Mouse (Mus musculus): ENCODE results near the gene Plpp7.

Plpp7 gene

GRCm38 (mm10) chr2:32104122-32104521, 8.8 kb downstream of the Plpp7 start:
- no peak for DNase-seq (ENCODE audit: low spot score)

DNA sequence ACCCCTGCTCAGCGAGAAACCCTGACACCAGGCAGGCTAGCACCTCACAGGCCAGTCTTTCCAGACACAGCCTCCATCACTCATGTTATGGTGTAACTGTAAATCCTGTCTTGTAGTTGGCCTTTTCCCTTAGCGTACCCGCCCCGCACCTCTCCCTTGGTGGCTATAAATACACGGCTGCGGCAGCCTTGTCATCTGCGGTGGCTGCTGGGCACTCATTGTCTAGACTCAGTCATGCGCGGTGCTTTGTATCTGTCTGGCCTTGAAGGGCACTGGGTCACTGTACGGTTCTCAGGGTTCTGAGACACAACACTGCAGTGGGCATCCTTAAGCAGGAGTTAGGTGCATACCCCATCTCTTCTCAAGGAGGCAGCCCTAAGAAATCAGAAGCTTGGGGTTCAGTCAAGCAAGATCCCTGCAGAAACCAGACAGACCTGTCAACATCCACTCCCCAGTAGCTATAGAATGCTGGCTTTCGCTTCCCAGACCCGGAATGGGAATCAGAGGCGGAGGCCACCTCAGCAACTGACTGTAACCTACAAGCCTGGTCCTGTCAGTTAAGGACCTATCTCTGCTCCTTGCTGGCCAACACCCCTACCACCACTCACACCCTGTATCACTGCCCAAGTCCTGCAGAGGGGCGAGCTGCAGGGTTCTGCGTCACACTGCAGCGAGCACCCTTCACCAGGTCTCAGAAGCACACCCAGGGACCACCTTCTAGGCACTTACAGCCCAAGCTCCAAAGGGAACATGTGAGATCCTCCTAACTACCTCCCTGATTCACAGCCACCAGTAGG, 10.0 kb downstream of the Plpp7 start:
- no peak for DNase-seq (ENCODE audit: low spot score)

- no peak for DNase-seq (ENCODE audit: low spot score)
Measured at GRCm38 (mm10) chr2:32105930-32106329, 10.6 kb downstream of the Plpp7 start.

GRCm38 (mm10) chr2:32111268-32111667, 15.9 kb downstream of the Plpp7 start:
- no peak for DNase-seq (ENCODE audit: low spot score)

GRCm38 (mm10) chr2:32112548-32112947, 17.2 kb downstream of the Plpp7 start:
- DNase-seq (ENCODE audit: low spot score) = no peak

DNA sequence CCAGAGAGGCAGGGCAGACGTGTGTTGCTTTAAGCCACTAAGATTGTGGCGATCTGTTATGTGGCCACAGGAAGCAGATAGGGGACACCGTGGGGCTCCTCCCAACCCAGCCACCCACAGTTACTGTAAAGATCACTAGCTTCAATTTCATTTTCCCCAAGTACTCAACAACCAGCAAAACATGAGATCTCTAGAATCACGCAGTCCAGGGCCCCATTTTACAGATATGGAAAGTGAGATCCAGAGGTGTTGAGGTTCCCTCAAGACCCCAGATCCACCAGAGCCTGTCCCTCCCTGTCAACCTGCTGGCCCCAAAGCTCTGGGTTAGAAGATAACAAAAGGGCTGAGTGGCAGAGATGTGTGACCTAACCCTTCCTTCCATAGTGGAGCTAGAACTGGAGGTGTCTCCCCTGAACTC, 20.5 kb downstream of the Plpp7 start:
- DNase-seq (ENCODE audit: low spot score) = no peak

DNA sequence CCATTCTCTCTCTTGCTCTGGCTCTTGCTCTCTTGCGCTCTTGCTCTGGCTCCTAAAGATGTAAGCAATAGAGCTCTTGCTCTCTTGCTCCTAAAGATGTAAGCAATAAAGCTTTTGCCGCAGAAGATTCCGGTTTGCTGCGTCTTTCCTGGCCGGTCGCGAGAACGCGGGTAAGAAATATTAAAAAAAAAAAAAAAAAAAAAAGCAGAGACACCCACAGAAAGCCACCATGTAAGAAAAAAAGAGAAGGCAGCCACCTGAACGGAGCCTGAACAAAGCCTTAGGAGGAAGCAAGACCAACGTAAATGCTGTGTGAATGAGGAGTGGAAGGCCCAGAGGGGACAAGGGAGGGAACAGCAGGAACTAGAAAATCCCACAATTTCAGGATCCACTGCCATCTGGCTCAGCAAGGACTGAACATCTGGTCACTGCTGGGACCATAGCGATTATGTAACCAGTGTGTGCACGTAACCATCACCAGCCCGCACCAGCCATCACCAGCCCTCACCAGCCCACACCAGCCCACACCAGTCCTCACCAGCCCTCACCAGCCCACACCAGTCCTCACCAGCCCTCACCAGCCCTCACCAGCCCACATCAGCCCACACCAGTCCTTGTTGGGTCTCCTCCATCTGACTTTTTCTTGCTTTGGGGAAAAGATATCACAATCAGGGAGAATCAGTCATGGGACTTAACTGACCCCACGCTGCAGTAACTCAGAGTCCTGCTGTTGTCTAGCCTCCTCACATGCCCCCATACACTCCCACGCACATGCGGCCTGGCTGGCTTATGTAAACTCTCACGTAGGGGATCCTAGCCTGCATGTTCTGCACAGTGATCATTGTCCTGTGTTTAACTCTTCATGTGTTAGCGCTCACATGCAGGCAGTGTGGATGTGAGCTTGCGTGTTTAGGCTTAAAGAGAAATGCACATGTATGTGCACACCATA, 24.7 kb downstream of the Plpp7 start:
- peak; percentile 53 for DNase-seq (ENCODE audit: low spot score)

- DNase-seq (ENCODE audit: low spot score) = peak; percentile 49
Measured at GRCm38 (mm10) chr2:32121150-32121549, 25.8 kb downstream of the Plpp7 start.

DNA sequence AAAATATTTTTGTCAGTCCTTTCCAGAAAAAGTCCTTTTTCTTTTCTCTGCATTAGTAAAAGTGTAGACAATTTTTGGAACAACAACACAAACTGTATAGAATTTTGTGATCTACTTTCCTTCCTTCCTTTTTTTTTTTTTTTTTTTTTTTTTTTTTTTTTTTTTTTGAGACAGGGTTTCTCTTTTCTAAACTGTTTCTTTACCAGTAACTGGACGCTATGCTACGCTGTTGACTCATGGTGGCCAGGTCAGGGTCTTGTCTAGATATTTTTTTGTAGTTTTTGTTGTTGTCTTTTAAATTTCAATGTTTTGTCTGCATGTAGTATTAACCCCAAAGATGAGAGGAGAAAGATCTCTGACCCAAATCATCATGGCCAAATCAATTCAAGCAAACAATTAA, 26.5 kb downstream of the Plpp7 start:
- DNase-seq (ENCODE audit: low spot score) = no peak

DNA sequence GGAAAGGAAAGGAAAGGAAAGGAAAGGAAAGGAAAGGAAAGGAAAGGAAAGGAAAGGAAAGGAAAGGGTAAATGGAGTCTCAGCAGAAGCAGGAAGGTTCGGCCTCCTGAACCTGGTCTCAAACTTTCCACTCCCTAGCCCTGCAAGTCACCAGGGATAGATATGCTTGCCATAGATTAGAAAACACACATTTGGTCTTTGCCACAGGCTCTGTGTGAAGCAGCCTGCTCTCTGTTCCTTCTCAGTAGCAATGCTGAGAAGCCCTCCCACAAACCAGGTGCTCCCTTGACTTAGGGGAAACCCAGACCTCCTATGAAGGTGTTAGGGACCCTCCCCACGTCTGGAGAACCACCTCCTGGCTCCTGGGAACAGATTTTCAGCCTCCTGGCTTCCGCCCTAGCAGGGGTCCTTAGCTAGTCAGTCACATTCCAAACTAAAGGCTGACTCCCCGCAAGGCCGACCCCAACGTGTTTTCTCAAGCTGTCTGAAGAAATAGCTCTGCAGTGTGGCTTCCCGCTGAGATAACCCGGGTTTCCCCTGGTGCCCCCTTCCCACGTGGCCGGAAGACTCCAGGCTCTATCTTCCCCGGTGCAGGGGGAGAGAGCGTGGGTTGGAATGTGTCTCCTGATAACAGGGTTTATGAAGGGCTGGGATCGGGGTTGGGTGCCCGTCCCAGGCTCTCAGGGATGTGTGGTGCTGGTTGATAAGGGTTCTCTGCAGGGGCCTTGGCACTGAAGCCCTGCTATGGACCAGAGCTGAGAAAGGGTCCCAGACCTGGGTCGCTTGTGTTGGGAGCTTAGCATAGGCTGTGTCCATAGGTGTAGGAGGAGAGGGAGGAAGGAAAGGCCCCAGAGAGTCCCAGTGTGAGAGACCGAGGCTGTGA, 32.6 kb downstream of the Plpp7 start:
- DNase-seq (ENCODE audit: low spot score) = peak; percentile 59

DNA sequence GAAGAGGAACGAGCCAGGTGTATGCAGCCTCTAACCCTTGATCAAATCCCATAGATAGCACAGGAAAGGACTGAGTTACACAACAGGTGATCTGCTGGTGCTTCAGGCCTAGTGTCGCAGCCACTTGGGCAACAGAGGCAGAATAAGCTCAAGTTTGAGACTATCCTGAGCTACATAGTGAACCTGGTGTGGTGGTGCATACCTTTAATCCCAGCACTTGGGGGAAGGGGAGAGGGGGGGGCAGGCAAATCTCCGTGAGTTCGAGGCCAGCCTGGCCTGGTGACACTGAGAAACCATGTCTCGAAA, 33.2 kb downstream of the Plpp7 start:
- no peak for DNase-seq (ENCODE audit: low spot score)

GRCm38 (mm10) chr2:32129383-32130074, 34.2 kb downstream of the Plpp7 start:
- DNase-seq (ENCODE audit: low spot score) = no peak

DNA sequence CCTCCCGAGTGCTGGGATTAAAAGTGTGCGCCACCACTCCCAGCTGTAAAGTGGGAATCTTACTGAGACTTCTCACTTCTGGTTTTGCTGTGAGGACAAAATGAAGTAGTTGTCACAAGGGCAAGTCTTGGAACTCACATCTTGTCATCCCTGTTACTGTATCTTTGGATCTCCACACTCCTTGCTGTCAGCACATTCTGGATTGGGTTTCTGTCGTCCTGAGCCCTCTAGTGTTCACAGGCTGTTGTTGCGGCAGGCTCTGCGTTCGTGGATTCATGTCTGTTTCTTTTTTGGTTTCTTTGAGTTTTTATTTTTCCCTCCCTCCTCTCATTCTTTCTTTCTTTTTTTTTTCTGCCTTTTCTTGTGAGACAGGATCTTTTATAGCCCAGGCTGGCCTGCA, 35.1 kb downstream of the Plpp7 start:
- no peak for DNase-seq (ENCODE audit: low spot score)

DNA sequence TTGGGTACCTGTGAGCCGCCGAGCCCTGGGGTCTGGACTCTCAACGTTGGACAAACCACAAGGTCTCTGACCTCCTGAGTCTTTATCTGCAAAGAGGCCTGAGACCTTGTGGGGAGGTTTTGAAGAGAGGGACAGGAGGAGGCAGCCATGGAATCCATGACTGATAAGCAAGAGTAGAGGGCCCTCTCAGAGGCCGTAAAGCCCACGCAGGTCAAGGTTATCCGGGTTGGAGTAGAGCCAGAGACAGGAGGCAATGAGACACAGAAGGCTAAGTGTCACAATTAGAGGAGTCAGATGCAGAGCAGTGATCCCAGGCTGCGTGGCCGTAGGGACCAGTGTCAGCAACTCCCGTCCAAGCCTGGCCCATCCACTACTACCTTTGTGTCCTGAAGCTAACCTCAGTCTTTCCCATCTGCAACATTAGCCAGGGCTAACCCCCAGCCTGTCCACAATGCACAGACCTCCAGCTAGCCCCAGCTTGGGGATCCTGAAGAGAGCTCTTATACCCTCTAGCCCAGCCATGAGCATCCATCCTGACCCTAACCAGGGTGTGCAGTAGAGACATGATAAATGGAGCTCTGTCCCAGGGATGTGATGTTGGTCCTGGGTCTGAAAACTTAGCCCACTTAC, 36.0 kb downstream of the Plpp7 start:
- peak; percentile 79 for DNase-seq (ENCODE audit: low spot score)

DNA sequence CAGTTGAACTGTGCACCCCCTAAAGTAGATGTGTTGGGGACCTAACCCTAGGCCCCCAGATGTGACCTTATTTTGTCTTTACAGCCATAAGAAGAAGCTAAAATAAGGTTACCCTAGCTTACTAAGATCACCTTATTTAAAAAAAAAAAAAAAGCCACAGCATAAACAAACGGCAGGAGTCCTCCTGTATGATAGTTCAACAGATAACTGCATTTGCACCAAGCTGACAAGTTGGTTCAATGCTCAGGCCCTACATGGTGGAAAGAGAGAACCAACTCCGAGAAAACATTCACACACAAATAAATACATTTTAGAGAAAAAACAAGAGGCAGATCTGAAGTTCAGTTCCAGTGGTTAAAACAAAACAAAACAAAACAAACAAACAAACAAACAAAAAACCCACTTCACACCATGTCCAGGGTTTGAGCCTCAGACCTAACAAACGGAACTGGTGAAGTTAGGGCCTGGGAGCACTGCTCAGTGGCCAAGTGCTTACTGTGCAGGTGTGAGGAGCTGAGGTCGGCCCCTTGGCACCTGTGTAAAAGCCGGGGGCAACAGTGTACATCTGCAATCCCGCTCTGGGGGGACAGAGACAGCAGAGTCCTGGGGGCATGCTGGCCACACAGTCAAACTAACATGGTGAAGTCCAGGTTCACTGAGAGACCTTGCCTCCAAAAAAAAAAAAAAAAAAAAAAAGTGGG, 36.7 kb downstream of the Plpp7 start:
- no peak for DNase-seq (ENCODE audit: low spot score)

DNA sequence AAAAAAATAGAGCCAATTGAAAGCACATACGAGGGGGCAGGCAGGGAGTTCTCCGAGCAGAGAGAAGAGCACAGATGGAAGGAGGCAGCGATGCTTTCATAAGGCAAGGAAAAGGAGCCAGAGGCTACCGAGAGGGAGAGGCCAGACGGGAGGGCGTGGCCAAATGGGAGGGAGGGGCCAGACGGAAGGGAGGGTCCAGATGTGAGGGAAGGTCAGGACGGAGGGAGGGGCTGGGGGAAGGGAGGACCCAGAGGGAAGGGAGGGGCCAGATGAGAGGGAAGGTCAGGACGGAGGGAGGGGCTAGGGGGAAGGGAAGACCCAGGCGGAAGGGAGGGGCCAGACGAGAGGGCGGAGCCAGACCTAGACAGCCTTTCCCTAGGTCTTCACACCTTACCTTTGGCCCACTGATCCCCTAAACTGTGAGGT, 37.3 kb downstream of the Plpp7 start:
- DNase-seq (ENCODE audit: low spot score) = peak; percentile 84

GRCm38 (mm10) chr2:32134039-32134438, 38.7 kb downstream of the Plpp7 start:
- peak; percentile 78 for DNase-seq (ENCODE audit: low spot score)

- peak; percentile 98 for DNase-seq (ENCODE audit: low spot score)
Measured at GRCm38 (mm10) chr2:32137667-32138266, 42.4 kb downstream of the Plpp7 start.

GRCm38 (mm10) chr2:32139377-32139776, 44.0 kb downstream of the Plpp7 start:
- no peak for DNase-seq (ENCODE audit: low spot score)

DNA sequence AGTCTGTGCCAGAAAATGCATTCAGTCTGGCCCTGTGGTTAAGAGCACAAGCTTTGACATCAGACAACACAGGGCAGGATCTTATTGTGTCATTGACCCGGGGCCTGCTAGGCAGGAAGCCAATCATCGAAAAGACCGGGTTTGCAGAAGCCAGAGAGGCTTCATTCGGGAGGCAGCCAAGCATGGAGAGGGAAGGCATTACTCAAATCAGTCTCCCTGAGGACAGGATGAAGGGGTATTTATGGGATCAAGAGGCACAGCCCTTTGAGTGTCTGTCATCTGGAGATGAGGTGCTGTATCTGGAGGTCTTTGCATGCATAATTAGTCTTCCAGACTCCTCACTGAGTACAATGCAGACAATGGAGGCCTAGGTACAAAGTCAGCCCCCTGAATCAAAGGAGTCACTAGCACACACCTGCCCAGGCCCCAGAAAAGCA, 45.2 kb downstream of the Plpp7 start:
- no peak for DNase-seq (ENCODE audit: low spot score)

Data from testis, postnatal 14 days (tissue).